ENCODE assay signal across 10 mouse cellular contexts in the genomic region with DNA sequence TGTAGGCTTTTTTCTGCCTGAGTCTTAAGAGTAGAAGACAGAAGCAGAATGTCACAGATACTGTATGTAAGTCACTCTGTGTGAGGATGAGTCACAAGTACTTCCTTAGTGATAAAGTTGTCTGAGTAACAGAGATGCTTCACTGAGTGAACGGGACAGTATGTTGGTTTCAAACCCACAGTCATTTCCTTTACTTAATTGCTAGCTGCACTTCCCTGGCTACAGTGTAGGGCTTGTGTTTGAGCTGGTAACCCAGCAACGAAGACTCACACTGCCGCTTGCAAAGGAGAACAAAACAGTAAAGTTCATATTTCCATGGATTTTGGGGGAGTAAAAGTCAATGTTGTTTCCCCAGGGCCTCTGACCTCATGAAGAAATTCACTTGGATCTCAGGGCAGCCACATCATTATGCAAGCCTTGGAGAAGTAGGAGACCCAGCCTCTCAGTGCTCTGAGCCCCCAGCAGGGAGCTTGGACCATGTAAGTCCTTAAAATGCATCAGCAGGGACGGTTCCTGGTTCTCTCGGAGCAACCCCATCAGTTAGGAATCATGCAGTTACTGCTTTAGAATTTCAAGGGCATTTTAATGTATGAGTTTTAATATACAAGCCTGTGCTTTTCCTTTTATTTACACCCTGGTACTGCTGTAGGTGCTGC. TPM values are rescaled to one million over a fixed set of nuclear protein-coding genes. Genes with fewer than 3 reads are reported as not detected.
A peak's percentile ranks its signal among the peaks of the same experiment; 100 is the strongest.
DNase-seq lines count a peak whose midpoint lies in the region; ATAC-seq lines count a peak whose summit lies in the region.
"Had no signal": no experiment of that assay in that cellular context is flagged by ENCODE, and none has a peak within 500 bp of the region (broad histone marks: within the 10 kb centered on the region; RNA-seq: fewer than 3 reads in every experiment).

No protein-coding gene starts in this region.

- H3K4me3 ChIP-seq in embryonic facial prominence, embryonic 11.5 days (ENCODE audit: low read depth, low read length), result no peak overlapping the region
- H3K4me3 ChIP-seq in embryonic facial prominence, embryonic 10.5 days, result no peak overlapping the region
- H3K4me3 ChIP-seq in embryonic facial prominence, embryonic 15.5 days (replicated peaks), result no peak overlapping the region
- no peak overlapping the region for H3K4me3 ChIP-seq in liver, embryonic 15.5 days (replicated peaks)
- H3K4me3 ChIP-seq: midbrain, embryonic 15.5 days had no signal

- no peaks in the 10 kb centered on the region for H3K36me3 ChIP-seq in embryonic facial prominence, embryonic 11.5 days (replicated peaks; ENCODE audit: control insufficient read depth, insufficient read depth, low read depth, low read length)
- no peaks in the 10 kb centered on the region for H3K36me3 ChIP-seq in embryonic facial prominence, embryonic 10.5 days (replicated peaks)
- H3K36me3 ChIP-seq in embryonic facial prominence, embryonic 15.5 days, result no peaks in the 10 kb centered on the region
- no peaks in the 10 kb centered on the region for H3K36me3 ChIP-seq in liver, embryonic 15.5 days (replicated peaks)
- H3K36me3 ChIP-seq: midbrain, embryonic 15.5 days had no signal

- H3K4me2 ChIP-seq in embryonic facial prominence, embryonic 11.5 days (ENCODE audit: low read depth, low read length), result no peak overlapping the region
- H3K4me2 ChIP-seq in embryonic facial prominence, embryonic 15.5 days (replicated peaks), result no peak overlapping the region
- H3K4me2 ChIP-seq in liver, embryonic 15.5 days, result no peak overlapping the region
- H3K4me2 ChIP-seq: midbrain, embryonic 15.5 days had no signal

- H3K9me3 ChIP-seq in embryonic facial prominence, embryonic 11.5 days (replicated peaks; ENCODE audit: control insufficient read depth, low read length), result no peaks in the 10 kb centered on the region
- H3K9me3 ChIP-seq in embryonic facial prominence, embryonic 10.5 days, result no peaks in the 10 kb centered on the region
- no peaks in the 10 kb centered on the region for H3K9me3 ChIP-seq in embryonic facial prominence, embryonic 15.5 days (replicated peaks)
- H3K9me3 ChIP-seq in liver, embryonic 15.5 days (replicated peaks), result no peaks in the 10 kb centered on the region
- H3K9me3 ChIP-seq: midbrain, embryonic 15.5 days had no signal

- no peaks in the 10 kb centered on the region for H3K27me3 ChIP-seq in embryonic facial prominence, embryonic 11.5 days (ENCODE audit: control insufficient read depth, insufficient read depth, low read length)
- H3K27me3 ChIP-seq in embryonic facial prominence, embryonic 10.5 days (replicated peaks; ENCODE audit: low read depth, poor library complexity, severe bottlenecking), result no peaks in the 10 kb centered on the region
- H3K27me3 ChIP-seq in embryonic facial prominence, embryonic 15.5 days, result no peaks in the 10 kb centered on the region
- peaks cover 9% of the 10 kb centered on the region; the same call in 1 of the 2 replicates for H3K27me3 ChIP-seq in liver, embryonic 15.5 days
- H3K27me3 ChIP-seq: midbrain, embryonic 15.5 days had no signal

- no peaks in the 10 kb centered on the region for H3K4me1 ChIP-seq in embryonic facial prominence, embryonic 11.5 days (ENCODE audit: control insufficient read depth, insufficient read depth, low read length)
- peaks cover 6% of the 10 kb centered on the region for H3K4me1 ChIP-seq in embryonic facial prominence, embryonic 10.5 days
- peaks cover 20% of the 10 kb centered on the region for H3K4me1 ChIP-seq in embryonic facial prominence, embryonic 15.5 days
- H3K4me1 ChIP-seq in liver, embryonic 15.5 days (replicated peaks), result no peaks in the 10 kb centered on the region
- H3K4me1 ChIP-seq: midbrain, embryonic 15.5 days had no signal

- ATAC-seq in embryonic facial prominence, embryonic 11.5 days (replicated peaks; ENCODE audit: insufficient number of reproducible peaks, low FRiP score, low TSS enrichment, low read depth), result no peak
- peak; percentile 60; the same call in 1 of the 2 replicates for ATAC-seq in embryonic facial prominence, embryonic 15.5 days (ENCODE audit: insufficient number of reproducible peaks, low FRiP score, low TSS enrichment, low read depth)
- ATAC-seq in liver, embryonic 15.5 days (ENCODE audit: insufficient read depth), result peak; percentile 44; the same call in 1 of the 2 replicates
- ATAC-seq: midbrain, embryonic 15.5 days had no signal

- 31% methylated on average over 5 of the region's 5 CpGs for WGBS in embryonic facial prominence, embryonic 11.5 days
- 49% methylated on average over 5 of the region's 5 CpGs for WGBS in embryonic facial prominence, embryonic 10.5 days
- WGBS in embryonic facial prominence, embryonic 15.5 days, result 36% methylated on average over 5 of the region's 5 CpGs
- 14% methylated on average over 5 of the region's 5 CpGs for WGBS in liver, embryonic 15.5 days (ENCODE audit: insufficient replicate concordance)

- no peak overlapping the region for H3K9ac ChIP-seq in embryonic facial prominence, embryonic 11.5 days (replicated peaks; ENCODE audit: low read length)
- H3K9ac ChIP-seq in embryonic facial prominence, embryonic 15.5 days, result no peak overlapping the region
- no peak overlapping the region for H3K9ac ChIP-seq in liver, embryonic 15.5 days
- H3K9ac ChIP-seq: midbrain, embryonic 15.5 days had no signal

- peak; percentile 23 for DNase-seq in embryonic facial prominence, embryonic 11.5 days (ENCODE audit: low spot score)
- no peak for DNase-seq in embryonic facial prominence, embryonic 10.5 days (ENCODE audit: low spot score)
- DNase-seq in 3T3-L1 (ENCODE audit: low read depth, low spot score), result peak; percentile 82
- DNase-seq in layer of hippocampus, adult 8-10 months (ENCODE audit: low spot score in 2 of 2), result no peak
- DNase-seq in retina, postnatal 1 day, result no peak
- DNase-seq in urinary bladder, adult 2 months (ENCODE audit: low spot score), result no peak
- DNase-seq: thymus, postnatal 36 days had no signal

- H3K27ac ChIP-seq in embryonic facial prominence, embryonic 11.5 days (replicated peaks; ENCODE audit: low read depth, low read length), result no peak overlapping the region
- H3K27ac ChIP-seq in embryonic facial prominence, embryonic 10.5 days (replicated peaks), result no peak overlapping the region
- no peak overlapping the region for H3K27ac ChIP-seq in embryonic facial prominence, embryonic 15.5 days (replicated peaks)
- no peak overlapping the region for H3K27ac ChIP-seq in liver, embryonic 15.5 days (replicated peaks)
- H3K27ac ChIP-seq: midbrain, embryonic 15.5 days had no signal

RNA-seq across cellular contexts. Expression of a gene that starts 14.3 kb away (rescaled TPM):
- 8.7 and 8.8 TPM in 2 replicates for polyA plus RNA-seq in embryonic facial prominence, embryonic 11.5 days (2014; fragmentation: Nextera tagmentation; extraction: Ambion mirVana)
- polyA plus RNA-seq in embryonic facial prominence, embryonic 10.5 days (2016; fragmentation: Nextera tagmentation; extraction: Ambion mirVana), result 7.5 TPM in 2 replicates
- polyA plus RNA-seq in embryonic facial prominence, embryonic 15.5 days (2015; fragmentation: Nextera tagmentation; extraction: Ambion mirVana), result 7.7 and 9.3 TPM in 2 replicates
- 3.2 and 4.1 TPM in 2 replicates for polyA plus RNA-seq in liver, embryonic 15.5 days (2015; fragmentation: Nextera tagmentation; extraction: Ambion mirVana)
- total RNA-seq in layer of hippocampus, adult 8-10 months (2022), result 1 to 10 TPM; 4.7 to 7.8 (median 5.4) TPM
- polyA plus RNA-seq in urinary bladder, adult 2 months (2012; rRNA removed), result 9.8 and 10.0 TPM in 2 replicates

RNA-seq across cellular contexts. Expression of a gene that starts 15.0 kb away (rescaled TPM):
- 682 and 719 TPM in 2 replicates for polyA plus RNA-seq in embryonic facial prominence, embryonic 11.5 days (2014; fragmentation: Nextera tagmentation; extraction: Ambion mirVana)
- 433 and 466 TPM in 2 replicates for polyA plus RNA-seq in embryonic facial prominence, embryonic 10.5 days (2016; fragmentation: Nextera tagmentation; extraction: Ambion mirVana)
- polyA plus RNA-seq in embryonic facial prominence, embryonic 15.5 days (2015; fragmentation: Nextera tagmentation; extraction: Ambion mirVana), result 1,081 and 1,117 TPM in 2 replicates
- polyA plus RNA-seq in liver, embryonic 15.5 days (2015; fragmentation: Nextera tagmentation; extraction: Ambion mirVana), result 84.2 and 91.3 TPM in 2 replicates
- total RNA-seq in layer of hippocampus, adult 8-10 months (2022), result 100 to 1,000 TPM in 2 of 4 experiments, 10 to 100 TPM in 2; 51.2 to 185 (median 99.0) TPM
- 971 and 1,095 TPM in 2 replicates for polyA plus RNA-seq in urinary bladder, adult 2 months (2012; rRNA removed)

Comparison
In these comparisons a context has a peak if more than half of its experiments do, and no peak if none do; other contexts are left out.
1. DNase-seq: peak in embryonic facial prominence, embryonic 11.5 days (single experiment) and 3T3-L1 (single experiment); none in embryonic facial prominence, embryonic 10.5 days (single experiment), layer of hippocampus, adult 8-10 months (0 of 2), retina, postnatal 1 day (single experiment) and urinary bladder, adult 2 months (single experiment).